Mouse (Mus musculus): ENCODE measurements around the gene Ccl3. TPM values are rescaled to one million over a fixed set of nuclear protein-coding genes. Genes with fewer than 3 reads are reported as not detected.

The Ccl3 gene
- polyA plus RNA-seq, 2 experiments = 1.1 to 1.2 TPM

DNA sequence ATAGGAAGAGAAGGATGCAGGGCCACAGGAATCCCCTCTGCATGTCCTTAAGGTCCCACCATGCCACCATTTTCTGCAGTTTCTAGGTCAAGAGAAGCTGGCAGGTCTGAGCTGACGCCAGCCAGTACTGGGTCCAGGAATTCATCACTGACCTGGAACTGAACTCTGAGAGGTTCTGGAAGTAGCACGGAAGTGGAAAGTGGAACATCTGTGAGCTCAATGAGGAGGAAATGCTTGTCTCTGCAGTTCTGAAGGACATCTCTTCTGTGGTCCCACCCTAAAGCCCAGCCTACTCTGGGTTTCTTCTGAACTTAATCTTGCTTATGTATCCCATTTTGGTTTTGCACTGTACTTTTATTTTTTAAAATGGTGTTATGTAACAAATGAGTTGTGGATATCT is 18.1 kb downstream of the Ccl3 start:
- DNase-seq (ENCODE audit: low read depth in 3 of 3, low spot score in 3 of 3) (no peak), ATAC-seq (ENCODE audit: insufficient read depth) (no peak)
- no peaks in the 10 kb centered on the region for H3K36me3 ChIP-seq (replicated peaks; ENCODE audit: control insufficient read depth, insufficient read depth, low read depth)
- H3K4me2 ChIP-seq (ENCODE audit: low read depth) = no peak overlapping the region
- H3K4me1 ChIP-seq (replicated peaks; ENCODE audit: control insufficient read depth in 2 of 2, insufficient read depth in 2 of 2, low read length in 1 of 2) = no peaks in the 10 kb centered on the region
- H3K4me3 ChIP-seq (ENCODE audit: insufficient read depth in 1 of 2, low read depth in 2 of 2, low read length in 2 of 2) = no peak overlapping the region
- H3K27ac ChIP-seq = no peak overlapping the region
- 51% methylated on average over 2 of the region's 2 CpGs for WGBS (ENCODE audit: insufficient replicate concordance)
- no peaks in the 10 kb centered on the region for H3K27me3 ChIP-seq (ENCODE audit: control insufficient read depth, insufficient read depth, low read length)
- TF ChIP-seq EP300 (IDR thresholded peaks at IDR 0.05; ENCODE audit: low read depth) = no peak
- no peak for TF ChIP-seq CTCF (IDR thresholded peaks at IDR 0.05; ENCODE audit: low read depth)
- H3K9ac ChIP-seq (replicated peaks) = no peak overlapping the region
- no peaks in the 10 kb centered on the region for H3K9me3 ChIP-seq (ENCODE audit: control insufficient read depth, low read length)

- H3K4me2 ChIP-seq (ENCODE audit: low read depth) = no peak overlapping the region
- 71% methylated on average over 1 of the region's 1 CpGs for WGBS (ENCODE audit: insufficient replicate concordance)
- no peak for TF ChIP-seq CTCF (IDR thresholded peaks at IDR 0.05; ENCODE audit: low read depth)
- TF ChIP-seq EP300 (IDR thresholded peaks at IDR 0.05; ENCODE audit: low read depth) = no peak
- H3K4me3 ChIP-seq (ENCODE audit: insufficient read depth in 1 of 2, low read depth in 2 of 2, low read length in 2 of 2) = no peak overlapping the region
- H3K9ac ChIP-seq (replicated peaks) = no peak overlapping the region
- H3K9me3 ChIP-seq (ENCODE audit: control insufficient read depth, low read length) = no peaks in the 10 kb centered on the region
- H3K27me3 ChIP-seq (ENCODE audit: control insufficient read depth, insufficient read depth, low read length) = no peaks in the 10 kb centered on the region
- no peaks in the 10 kb centered on the region for H3K4me1 ChIP-seq (replicated peaks; ENCODE audit: control insufficient read depth in 2 of 2, insufficient read depth in 2 of 2, low read length in 1 of 2)
- no peak for DNase-seq (ENCODE audit: low read depth in 3 of 3, low spot score in 3 of 3)
- ATAC-seq (ENCODE audit: insufficient read depth) = no peak
- no peak overlapping the region for H3K27ac ChIP-seq
- no peaks in the 10 kb centered on the region for H3K36me3 ChIP-seq (replicated peaks; ENCODE audit: control insufficient read depth, insufficient read depth, low read depth)
Observed at GRCm38 (mm10) chr11:83630630-83631029, 18.5 kb downstream of the Ccl3 start.

GRCm38 (mm10) chr11:83628808-83629207 is 20.3 kb downstream of the Ccl3 start:
- Histone ChIP-seq H3K4me3 (ENCODE audit: insufficient read depth in 1 of 2, low read depth in 2 of 2, low read length in 2 of 2) (no peak overlapping the region), H3K9me3 (ENCODE audit: control insufficient read depth, low read length) (no peaks in the 10 kb centered on the region), H3K27me3 (ENCODE audit: control insufficient read depth, insufficient read depth, low read length) (no peaks in the 10 kb centered on the region), H3K4me1 (replicated peaks; ENCODE audit: control insufficient read depth in 2 of 2, insufficient read depth in 2 of 2, low read length in 1 of 2) (no peaks in the 10 kb centered on the region), H3K9ac (replicated peaks) (no peak overlapping the region), H3K4me2 (ENCODE audit: low read depth) (no peak overlapping the region), H3K36me3 (replicated peaks; ENCODE audit: control insufficient read depth, insufficient read depth, low read depth) (no peaks in the 10 kb centered on the region), H3K27ac (no peak overlapping the region)
- WGBS (ENCODE audit: insufficient replicate concordance) = 48% methylated on average over 9 of the region's 9 CpGs
- ATAC-seq (ENCODE audit: insufficient read depth) = no peak
- TF ChIP-seq EP300 (IDR thresholded peaks at IDR 0.05; ENCODE audit: low read depth) (no peak), CTCF (IDR thresholded peaks at IDR 0.05; ENCODE audit: low read depth) (no peak)
- DNase-seq (ENCODE audit: low read depth in 3 of 3, low spot score in 3 of 3) = no peak

DNA sequence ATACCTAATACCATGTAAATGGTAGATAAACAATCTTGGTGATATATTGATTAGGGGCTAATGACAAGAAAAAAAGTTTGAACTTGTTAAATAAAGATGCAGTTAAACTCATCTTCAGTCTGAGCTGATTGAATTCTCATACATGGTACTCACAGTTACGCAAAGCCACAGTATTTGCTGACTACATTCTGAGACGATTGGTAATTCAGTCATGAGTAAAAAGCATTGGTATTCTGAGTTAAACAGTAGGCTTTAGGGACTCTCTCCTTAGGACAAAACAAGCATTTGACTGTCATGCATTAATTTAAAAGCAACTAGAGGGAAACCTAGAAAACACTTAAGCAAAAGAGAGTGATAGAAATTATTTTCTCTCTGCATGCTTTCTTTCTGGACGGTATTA is 25.6 kb downstream of the Ccl3 start:
- 66% methylated on average over 3 of the region's 3 CpGs for WGBS (ENCODE audit: insufficient replicate concordance)
- Histone ChIP-seq H3K4me2 (ENCODE audit: low read depth) (no peak overlapping the region), H3K36me3 (replicated peaks; ENCODE audit: control insufficient read depth, insufficient read depth, low read depth) (no peaks in the 10 kb centered on the region), H3K27me3 (ENCODE audit: control insufficient read depth, insufficient read depth, low read length) (no peaks in the 10 kb centered on the region), H3K4me1 (replicated peaks; ENCODE audit: control insufficient read depth in 2 of 2, insufficient read depth in 2 of 2, low read length in 1 of 2) (no peaks in the 10 kb centered on the region), H3K4me3 (ENCODE audit: insufficient read depth in 1 of 2, low read depth in 2 of 2, low read length in 2 of 2) (no peak overlapping the region), H3K27ac (no peak overlapping the region), H3K9me3 (ENCODE audit: control insufficient read depth, low read length) (no peaks in the 10 kb centered on the region), H3K9ac (replicated peaks) (no peak overlapping the region)
- ATAC-seq (ENCODE audit: insufficient read depth) = no peak
- TF ChIP-seq CTCF (IDR thresholded peaks at IDR 0.05; ENCODE audit: low read depth) (no peak), EP300 (IDR thresholded peaks at IDR 0.05; ENCODE audit: low read depth) (no peak)
- no peak for DNase-seq (ENCODE audit: low read depth in 3 of 3, low spot score in 3 of 3)

DNA sequence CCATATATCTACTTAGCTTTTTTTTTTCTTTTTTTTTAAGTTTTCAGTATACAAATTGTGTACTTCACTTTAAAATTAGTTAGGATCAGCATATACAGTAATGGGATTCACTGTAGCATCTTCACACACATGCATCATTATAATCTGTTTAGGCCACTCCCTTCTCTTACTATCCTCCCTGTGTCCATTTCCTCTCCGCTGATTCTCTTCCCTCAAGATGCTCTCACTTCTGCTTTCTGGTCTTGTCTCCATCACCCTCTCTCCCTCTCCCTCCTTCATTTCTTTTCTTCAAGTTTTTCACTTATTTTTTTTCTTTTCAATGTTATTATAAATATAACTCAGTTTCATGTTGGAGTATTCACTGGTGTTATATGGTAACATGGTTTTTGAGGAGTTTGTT is 30.1 kb downstream of the Ccl3 start:
- Histone ChIP-seq H3K4me3 (ENCODE audit: insufficient read depth in 1 of 2, low read depth in 2 of 2, low read length in 2 of 2) (no peak overlapping the region), H3K27me3 (ENCODE audit: control insufficient read depth, insufficient read depth, low read length) (no peaks in the 10 kb centered on the region), H3K4me2 (ENCODE audit: low read depth) (no peak overlapping the region), H3K27ac (no peak overlapping the region), H3K9me3 (ENCODE audit: control insufficient read depth, low read length) (no peaks in the 10 kb centered on the region), H3K4me1 (replicated peaks; ENCODE audit: control insufficient read depth in 2 of 2, insufficient read depth in 2 of 2, low read length in 1 of 2) (no peaks in the 10 kb centered on the region), H3K36me3 (replicated peaks; ENCODE audit: control insufficient read depth, insufficient read depth, low read depth) (no peaks in the 10 kb centered on the region), H3K9ac (replicated peaks) (no peak overlapping the region)
- DNase-seq (ENCODE audit: low read depth in 3 of 3, low spot score in 3 of 3) = no peak
- WGBS (ENCODE audit: insufficient replicate concordance) = 47% methylated on average over 1 of the region's 1 CpGs
- TF ChIP-seq EP300 (IDR thresholded peaks at IDR 0.05; ENCODE audit: low read depth) = no peak
- TF ChIP-seq CTCF (IDR thresholded peaks at IDR 0.05; ENCODE audit: low read depth) = no peak
- ATAC-seq (ENCODE audit: insufficient read depth) = no peak

Data from liver, embryonic 14.5 days (tissue).